Mouse (Mus musculus): ENCODE results near the gene Ces3a.
A peak's percentile ranks its signal among the peaks of the same experiment; 100 is the strongest.
"Not testable (repeated sequence)": the region's sequence is repeated elsewhere in the genome, so short reads cannot be mapped to it uniquely, and the experiment has no call there.

Ces3a gene

DNA sequence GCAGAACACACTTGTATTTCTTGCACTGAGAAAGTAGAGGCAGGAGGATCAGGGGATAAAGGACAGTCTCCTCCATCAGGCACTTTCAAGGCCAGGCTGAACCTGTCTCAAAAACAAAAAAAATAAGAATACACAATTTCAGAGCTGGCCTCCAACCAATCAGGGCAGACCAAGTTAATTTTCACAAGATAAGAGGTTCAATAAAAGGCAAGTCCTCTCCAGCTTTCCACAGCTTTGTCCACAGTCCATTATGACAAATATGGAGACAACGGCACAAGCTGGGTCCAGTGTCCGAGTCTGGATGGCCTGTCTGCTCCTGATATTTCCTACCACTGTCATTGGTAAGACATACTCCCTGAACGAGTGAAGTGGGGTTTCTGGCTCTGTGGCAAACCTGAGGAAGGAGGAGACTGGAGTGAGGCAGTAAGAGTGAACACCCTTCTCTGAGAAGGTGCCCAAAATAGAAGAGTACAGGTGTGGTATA is at the start of gene Ces3a:
TSS of gene Ces3a (plus strand) at position 231 of the 484 bp plus-strand sequence.
- no peak for DNase-seq (ENCODE audit: low read depth)

DNA sequence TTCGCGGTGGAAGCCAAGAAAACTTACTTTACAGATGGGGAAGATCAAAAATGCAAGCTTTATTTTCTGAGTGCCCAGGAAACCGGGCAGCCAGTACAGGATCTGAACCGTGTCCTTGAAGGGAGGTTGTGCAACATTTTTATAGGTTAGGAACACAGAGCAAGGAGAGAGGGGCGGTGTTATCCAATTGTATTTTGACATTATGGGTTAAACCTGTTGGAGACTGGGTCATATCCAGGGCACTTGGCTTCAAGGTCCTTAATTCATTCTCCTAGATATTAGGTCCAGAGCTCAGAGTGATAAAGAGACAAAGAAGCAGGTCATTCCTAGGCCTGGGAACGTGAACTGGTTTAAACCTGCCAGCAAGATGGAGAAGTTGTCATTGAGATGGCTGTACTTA is 49.2 kb upstream of the Ces3a start:
- DNase-seq (ENCODE audit: low read depth): no peak

DNA sequence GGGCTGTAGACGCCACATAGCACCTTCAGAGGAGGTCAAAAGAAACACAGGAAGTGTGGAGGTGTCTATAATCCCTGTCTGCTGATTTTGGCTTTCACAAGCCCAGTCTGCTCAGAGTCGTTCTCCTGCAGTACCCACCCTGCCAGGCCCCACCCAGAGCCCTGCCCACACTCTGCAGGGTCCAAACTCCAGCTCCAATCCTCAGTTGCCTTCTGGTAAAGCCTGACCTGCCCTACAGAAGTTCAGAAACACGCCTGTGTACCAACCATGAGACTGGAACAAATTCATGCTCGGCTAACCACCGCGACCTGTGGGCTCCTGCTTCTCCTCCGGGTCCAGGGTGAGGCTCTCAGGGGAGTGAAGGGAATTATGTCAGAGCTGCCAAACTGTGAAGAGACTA is 47.8 kb upstream of the Ces3a start, which contains the start of gene Ces2h:
TSS of gene Ces2h (plus strand) at position 268 of the 400 bp plus-strand sequence.
- DNase-seq (ENCODE audit: low read depth): no peak

DNA sequence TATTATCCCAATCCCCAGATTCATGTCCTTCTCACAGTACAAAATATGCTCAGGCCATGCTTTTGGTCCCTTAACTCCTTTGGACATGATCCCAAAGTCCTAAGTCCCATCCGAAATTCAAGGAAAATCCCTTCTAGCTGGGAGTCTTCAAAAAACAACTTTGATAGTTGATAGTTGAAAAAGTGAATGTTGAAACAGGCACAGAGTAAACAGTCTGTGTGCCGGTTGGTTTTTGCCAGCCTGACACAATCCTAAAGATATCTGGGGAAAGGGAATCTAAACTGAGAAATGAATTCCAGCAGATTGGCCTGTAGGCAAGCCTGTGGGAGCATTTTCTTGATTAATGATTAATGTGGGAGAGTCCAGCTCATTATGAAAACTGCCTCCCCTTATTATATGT is 38.4 kb upstream of the Ces3a start:
- no peak for DNase-seq (ENCODE audit: low read depth)

DNA sequence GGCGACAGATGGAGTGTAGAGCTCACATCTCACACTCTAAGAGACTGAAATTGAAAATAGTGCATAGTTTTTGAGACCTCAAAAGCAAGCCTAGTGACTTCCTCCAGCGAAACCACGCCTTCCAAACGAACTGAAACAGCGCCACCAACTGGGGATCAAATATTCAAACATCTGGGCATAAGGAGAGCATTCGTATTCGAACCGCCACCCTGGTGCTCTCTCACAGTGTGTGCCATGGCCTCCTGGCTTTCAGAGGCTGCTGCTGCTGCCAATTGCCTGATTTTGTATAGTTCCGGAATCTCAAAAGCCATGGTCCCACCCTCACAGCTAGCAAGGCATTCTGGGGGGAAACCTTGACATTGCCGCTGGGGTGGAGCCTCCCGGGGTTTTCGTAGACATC is 37.3 kb upstream of the Ces3a start:
- DNase-seq (ENCODE audit: low read depth): peak; percentile 2

DNA sequence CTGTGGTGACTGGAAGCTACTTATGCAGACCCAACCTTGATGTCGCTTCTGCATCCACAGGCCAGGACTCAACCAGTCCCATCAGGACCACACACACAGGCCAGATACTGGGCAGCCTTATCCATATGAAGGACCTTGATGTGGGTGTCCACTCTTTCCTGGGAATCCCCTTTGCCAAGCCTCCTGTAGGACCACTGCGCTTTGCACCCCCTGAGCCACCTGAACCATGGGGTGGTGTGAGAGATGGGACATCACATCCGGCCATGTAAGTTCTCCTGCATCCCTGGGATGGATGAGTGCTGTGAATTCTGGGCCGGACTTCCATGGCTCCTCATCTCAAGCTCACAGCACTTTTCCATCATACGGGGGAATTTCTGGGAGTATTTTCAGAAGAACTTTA is 34.0 kb upstream of the Ces3a start:
- DNase-seq (ENCODE audit: low read depth): no peak

DNA sequence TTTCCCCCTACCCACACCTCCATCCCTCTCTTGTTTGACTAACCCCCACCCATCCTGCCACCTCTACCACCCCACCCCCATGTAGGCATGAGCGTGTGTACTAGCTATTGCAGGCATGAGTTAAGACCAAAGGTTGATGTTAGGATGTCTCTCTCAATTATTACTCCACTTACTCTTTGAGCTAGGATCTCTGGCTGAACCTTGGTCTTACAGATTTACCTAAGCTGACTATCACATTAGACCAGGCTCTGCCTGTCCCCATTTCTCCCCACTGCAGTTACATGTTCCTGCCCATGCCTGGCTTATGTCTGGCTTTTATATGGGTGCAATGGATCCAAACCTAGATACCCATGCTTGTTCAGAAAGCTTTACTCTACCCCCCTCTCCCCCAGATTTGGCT is 26.4 kb upstream of the Ces3a start:
- no peak for DNase-seq (ENCODE audit: low read depth)

DNA sequence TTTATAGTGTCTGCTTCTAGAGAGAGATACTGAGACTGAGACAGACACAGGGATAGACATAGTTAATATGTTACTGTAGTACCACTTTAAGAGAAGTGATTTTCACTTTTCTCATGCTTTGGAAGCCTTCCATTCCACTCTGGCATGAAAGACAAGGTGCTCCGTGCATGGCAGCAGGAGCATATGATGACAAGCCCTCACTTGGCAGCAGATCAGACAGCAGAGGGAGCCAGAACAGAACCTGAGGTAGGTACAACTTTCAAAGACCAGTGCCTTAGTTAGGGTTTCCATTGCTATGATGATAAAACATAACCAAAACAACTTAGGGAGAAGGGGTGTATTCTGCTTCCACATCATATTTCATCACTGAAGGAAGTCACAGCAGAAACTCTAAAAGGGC is 25.3 kb upstream of the Ces3a start:
- DNase-seq (ENCODE audit: low read depth): no peak

DNA sequence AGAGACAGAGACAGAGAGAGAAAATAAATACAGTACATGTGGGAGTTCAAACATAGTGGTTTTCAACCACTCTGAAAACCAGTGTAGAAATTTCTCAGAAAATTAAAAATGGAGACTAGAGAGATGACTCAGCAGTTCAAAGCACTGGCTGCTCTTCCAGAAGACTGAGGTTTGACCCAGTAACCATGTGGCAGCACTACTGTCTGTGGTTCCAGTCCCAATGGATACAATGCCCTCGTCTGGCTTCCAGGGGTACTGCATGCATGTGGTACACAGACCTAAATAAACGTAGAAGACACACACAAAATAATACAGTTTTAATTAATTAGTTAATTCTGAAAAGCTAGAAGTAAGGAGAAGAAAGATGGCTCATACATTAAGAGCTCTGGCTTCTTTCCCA is 23.4 kb upstream of the Ces3a start:
- DNase-seq (ENCODE audit: low read depth): peak; percentile 38

DNA sequence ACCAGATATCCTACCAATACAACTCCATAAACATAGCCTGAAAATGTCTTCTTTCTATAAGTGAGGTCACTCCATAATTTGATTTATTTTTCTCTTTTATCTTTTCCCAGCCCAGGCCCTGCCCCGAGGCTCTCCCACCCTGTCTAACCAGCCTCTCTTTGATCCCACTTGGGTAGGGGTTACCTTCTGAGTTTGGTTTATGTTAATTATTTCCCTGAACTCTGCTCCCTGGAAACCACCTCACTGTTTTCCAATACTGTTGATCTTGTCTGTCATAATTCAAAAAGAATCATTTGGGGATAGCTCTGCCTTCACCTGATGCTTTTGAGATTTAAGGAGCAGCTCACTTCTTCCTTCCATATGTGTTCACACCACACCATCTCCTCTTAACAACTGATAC is 4.9 kb upstream of the Ces3a start:
- DNase-seq (ENCODE audit: low read depth): no peak

DNA sequence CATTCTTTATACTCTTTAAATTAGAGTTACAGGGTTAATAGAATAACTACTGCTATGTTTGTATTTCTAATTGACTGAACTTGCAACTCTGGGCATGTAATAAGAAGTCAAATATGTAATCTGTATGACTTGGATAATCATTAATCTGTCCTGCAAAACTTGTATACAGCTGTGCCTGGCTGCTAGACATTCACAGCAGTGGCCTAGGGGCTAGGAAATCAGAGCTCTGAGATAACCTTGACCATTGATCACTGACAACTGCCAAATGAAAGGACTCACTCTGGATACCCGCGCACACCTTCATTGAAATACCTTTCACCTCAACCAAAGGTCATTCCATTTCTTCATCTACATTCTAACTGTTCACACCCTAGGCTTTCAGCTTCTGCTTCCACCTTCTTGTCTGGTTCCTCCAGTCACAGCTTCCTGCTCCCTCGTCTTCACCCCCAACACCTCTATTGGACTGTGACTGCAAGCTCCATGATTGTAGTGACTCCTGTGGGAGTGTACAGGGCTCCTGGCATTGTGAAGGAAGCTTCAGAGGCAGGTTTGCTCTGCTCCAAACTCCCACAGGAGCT is 2.5 kb upstream of the Ces3a start:
- no peak for DNase-seq (ENCODE audit: low read depth)

DNA sequence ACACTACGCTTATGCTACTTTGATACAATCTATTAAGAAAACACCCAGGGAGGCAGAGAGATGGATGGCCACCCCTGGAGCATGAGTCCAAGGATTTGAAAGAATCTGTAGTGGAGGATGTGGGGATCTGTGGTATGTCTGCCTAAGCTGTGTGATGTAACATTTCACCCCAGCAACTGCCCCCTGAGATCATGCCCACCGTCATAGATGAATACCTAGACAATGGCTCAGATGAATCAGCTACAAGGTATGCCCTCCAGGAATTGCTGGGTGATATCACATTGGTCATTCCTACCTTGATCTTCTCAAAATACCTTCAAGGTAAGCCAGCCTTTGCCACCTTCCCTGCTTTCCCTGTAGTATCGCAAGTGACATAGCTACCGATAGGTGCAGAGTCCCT is 7.8 kb downstream of the Ces3a start:
- DNase-seq (ENCODE audit: low read depth): no peak

DNA sequence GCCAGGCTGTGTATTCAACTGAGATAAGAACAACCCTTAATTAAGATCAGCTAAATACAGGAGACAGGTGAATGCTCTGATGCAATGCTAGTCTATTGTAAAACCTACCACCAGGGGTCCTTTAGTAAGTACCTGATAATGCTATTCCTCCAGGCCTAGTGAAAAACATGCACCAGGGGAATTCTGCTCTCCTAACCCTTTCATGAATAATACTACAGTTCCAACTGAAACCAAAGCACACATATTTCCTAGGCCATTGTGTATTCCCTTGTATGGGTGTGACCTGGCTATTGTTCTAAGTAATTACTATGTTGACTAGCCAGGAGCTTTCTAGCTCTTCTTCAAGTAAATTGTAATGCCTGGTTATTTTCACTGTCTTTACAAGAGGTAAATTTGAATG is 11.7 kb downstream of the Ces3a start:
- DNase-seq (ENCODE audit: low read depth): no peak

DNA sequence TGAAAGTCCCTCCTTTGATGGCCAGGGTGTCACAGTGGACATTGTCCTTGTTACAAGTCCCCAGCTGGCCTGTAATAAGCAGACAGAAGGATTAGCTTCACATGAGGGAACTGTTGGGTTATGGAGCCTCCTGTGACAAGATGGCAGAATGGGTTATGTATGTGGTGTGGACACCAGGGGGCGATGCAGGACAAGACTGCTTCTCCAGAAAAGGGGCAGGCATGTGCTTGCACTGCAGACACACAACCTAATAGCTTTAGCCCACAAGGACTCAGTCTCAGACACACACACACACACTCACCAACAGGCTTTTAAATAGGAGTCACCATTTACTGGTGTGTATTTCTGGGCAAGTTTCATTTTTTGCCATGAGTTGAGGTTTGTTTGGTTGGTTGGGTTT is 18.4 kb downstream of the Ces3a start:
- DNase-seq (ENCODE audit: low read depth): peak; percentile 79

DNA sequence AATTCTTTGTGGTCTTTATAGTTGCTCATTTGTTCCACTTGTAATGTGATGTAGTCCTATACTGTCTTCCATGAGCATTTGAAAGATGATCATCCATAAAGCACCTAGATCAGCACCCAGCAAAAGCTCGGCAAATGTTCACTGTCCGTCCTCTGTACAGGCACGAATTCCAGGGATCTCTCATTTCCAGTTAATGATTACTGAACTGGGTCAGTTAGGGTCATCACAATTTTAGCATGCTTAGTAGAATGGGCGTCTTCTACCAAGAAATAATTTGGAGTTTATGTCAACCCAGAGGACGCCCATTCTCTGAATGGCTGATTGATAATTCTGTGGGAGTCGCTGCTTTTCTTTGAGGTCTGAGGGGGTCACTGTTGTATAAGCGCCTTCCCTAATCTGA is 19.5 kb downstream of the Ces3a start:
- DNase-seq (ENCODE audit: low read depth): not testable (repeated sequence)

DNA sequence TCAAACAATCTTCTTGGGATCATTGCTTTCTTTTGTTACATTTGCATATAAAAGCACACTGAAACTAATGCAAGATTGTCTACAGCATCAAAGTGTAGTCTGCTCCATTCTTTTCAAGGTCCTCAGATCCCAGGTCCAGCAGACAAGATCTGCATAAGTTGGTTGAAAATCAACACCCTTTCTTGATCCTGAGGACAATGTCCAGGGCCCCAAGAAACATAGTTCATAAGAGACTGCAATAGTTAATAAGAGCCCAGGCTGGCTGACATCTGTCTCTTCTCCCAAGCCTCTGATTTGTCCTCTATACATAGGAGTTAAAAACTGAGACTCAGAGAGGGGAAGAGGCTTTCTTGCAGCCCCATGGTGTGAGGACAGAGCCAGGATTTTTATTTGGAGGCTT is 20.6 kb downstream of the Ces3a start:
- DNase-seq (ENCODE audit: low read depth): no peak

DNA sequence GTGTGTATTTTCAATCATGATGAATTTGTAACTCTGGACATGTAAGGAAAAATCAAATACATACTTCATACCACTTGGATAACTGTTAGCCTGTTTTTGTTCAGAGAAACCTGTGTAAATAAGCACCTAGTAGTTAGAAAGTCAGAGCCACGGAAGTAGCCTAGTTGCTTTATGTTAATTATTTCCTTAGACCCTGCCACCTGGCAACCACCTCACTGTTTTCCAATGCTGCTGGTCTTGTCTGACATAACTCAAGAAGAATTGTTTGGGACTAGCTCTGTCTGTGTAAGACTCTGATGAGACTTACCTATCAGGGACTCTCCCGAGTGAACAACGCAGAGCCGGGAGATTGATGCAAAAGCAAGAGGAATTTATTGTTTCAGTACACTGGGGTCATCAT is 28.2 kb downstream of the Ces3a start:
- DNase-seq (ENCODE audit: low read depth): no peak

DNA sequence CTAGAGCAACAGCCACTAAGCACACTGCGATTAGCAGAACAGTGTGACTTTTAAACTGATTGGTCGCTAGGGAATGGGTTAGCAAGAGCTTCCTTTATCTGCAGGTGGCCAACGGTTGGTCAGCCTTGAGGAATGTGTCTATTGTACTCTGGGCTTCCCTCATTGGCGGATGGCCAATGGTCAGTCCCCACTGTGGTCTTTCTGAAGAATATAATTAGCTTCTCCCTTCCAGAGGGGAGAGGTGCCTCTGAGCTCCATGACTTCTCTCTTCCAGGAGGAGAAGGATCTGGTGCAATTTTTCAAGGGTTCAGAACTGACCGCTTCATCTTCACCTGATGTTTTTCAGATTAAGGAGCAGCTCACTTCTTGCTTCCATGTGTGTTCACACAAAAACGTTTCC is 28.7 kb downstream of the Ces3a start:
- no peak for DNase-seq (ENCODE audit: low read depth)

DNA sequence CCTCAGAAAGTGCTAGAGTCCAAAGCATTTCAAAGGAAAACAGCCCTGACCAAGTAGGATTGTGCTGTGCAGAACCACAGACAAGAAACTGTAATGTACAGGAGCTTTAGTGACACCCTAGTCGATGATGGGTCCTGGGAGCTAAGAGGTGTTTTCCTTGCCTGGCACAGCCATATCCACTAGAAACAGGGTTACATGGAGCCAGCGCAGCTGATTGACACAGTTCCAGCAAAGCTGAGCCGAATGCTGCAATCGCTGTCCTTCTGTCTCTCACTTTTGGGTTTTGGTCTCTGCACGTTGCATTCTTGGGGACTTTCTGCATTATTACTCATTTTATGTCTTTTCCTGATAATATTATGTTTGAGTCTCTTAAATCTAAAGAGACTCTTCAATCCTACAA is 30.2 kb downstream of the Ces3a start:
- DNase-seq (ENCODE audit: low read depth): no peak

DNA sequence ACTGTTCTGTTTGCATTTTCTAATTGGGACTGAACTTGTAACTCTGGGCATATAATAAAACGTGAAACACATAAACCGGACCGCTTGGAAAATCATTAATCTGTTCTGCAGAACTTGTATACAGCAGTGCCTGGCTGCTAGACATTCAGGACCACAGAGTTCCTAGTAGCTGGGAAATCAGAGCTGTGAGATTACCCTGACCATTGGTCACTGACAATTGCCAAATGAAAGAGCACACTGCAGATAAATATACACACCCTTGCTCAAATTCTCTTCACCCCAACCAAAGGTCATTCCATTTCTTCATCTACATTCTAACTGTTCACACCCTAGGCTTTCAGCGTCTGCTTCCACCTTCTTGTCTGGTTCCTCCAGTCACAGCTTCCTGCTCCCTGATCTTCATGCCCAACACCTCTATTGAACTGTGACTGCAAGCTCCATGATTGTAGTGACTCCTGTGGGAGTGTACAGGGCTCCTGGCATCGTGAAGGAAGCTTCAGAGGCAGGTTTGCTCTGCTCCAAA is 32.5 kb downstream of the Ces3a start:
- no peak for DNase-seq (ENCODE audit: low read depth)

DNA sequence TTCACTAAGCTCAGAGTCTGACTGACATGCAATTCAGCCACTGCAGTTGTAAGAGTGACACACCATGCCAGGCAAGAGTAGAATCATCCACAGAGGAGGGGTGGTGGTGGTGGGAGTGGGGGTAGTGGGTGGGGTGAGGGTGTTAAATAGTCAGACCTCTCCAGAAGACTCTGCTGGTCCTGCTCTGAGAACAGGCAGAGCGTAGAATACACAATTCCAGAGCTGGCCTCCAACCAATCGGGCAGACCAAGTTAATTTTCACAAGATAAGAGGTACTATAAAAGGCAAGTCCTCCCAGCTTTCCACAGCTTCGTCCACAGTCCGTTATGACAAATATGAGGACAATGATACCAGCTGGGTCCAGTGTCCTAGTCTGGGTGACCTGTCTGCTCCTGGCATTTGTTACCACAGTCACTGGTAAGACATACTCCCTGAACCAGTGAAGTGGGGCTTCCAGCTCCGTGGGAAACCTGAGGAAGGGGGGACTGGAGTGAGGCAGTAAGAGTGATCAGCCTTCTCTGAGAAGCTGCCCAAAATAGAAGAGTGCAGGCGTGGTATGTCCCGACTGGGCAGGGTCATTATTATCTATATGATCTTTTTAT is 35.1 kb downstream of the Ces3a start, which contains the start of gene Ces3b:
TSS of gene Ces3b (plus strand) at position 305 of the 602 bp plus-strand sequence.
- no peak for DNase-seq (ENCODE audit: low read depth)

DNA sequence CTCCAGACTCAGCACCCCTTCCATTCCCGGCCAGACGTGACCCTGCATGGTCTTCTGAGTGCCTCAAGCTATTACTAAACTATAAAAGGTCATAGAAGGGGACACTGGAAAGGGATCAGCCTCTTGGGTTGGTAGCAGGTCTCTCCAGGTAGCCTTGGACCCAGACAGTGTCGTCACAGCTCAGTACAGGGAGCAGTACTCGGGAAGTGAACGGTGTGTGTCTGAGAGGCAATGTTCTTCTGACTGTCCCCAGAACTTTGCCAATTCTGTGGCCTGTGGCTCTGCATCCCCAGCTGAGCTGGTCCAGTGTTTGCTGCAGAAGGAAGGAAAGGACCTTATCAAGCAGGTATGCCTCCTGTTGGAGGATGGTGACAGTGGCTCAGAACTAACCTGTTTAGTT is 39.8 kb downstream of the Ces3a start:
- not testable (repeated sequence) for DNase-seq (ENCODE audit: low read depth)

DNA sequence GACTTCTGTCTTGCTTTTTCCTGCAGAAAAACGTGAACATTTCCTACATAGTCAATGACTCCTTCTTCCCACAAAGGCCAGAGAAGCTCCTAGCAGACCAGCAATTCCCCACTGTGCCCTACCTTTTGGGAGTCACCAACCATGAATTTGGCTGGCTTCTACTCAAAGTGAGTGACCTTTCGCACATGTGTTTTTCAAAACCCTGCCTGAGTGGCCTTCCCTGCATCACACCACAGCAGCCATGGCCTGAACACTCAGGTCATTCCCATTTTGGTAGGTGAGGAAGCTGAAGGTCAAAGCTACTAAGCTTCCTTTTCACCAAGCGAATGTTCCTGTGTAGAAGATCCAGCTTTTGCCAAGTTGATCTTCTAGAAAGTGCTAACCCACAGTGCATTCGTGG is 40.2 kb downstream of the Ces3a start:
- DNase-seq (ENCODE audit: low read depth): no peak

DNA sequence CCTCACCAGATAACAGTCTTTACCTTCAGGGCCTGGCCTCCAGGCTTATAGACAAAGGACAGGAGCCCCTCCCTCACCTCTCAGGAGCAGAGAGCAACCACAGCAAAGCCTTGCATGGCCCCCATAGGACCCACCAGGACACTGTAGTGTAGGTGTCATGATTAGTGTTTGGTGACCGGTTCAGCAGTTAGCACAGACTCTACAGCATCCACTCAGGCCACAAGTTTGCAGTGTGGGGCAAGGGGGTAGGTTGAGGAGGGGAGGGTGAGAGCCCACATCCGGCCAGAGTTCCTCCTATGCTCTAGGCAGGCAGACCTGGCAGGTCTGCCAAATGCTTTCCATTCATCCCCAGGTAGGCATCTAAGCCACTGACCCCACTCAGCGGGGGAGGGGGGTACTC is 45.6 kb downstream of the Ces3a start:
- DNase-seq (ENCODE audit: low read depth): no peak
